Mouse (Mus musculus) thymus, postnatal 14 days (tissue): ENCODE measurements around the gene Ap1g2.

Source experiments
- DNase-seq: peaks from one replicate; pipeline ENCODE4 v3.0.0; 2021

Gene Ap1g2

GRCm38 (mm10) chr14:55113351-55113974, 7.1 kb upstream of the Ap1g2 start:
- DNase-seq: no peak

- DNase-seq: no peak
Measured at GRCm38 (mm10) chr14:55111720-55112119, 5.3 kb upstream of the Ap1g2 start.

GRCm38 (mm10) chr14:55110076-55110475, 3.7 kb upstream of the Ap1g2 start:
- no peak for DNase-seq

GRCm38 (mm10) chr14:55109048-55109873, 2.9 kb upstream of the Ap1g2 start:
- DNase-seq: no peak

- no peak for DNase-seq
Measured at GRCm38 (mm10) chr14:55108202-55108870, 1.9 kb upstream of the Ap1g2 start.

GRCm38 (mm10) chr14:55106990-55107389, 597 bp upstream of the Ap1g2 start:
- no peak for DNase-seq

- DNase-seq: no peak
Measured at GRCm38 (mm10) chr14:55105386-55105785, 1.0 kb downstream of the Ap1g2 start.

- no peak for DNase-seq
Measured at GRCm38 (mm10) chr14:55104365-55104764, 2.0 kb downstream of the Ap1g2 start.

- no peak for DNase-seq
Measured at GRCm38 (mm10) chr14:55102253-55102785, 4.1 kb downstream of the Ap1g2 start.

GRCm38 (mm10) chr14:55101592-55101991, 4.8 kb downstream of the Ap1g2 start:
- DNase-seq: peak; percentile 58

- peak; percentile 68 for DNase-seq
Measured at GRCm38 (mm10) chr14:55098067-55098466, 8.3 kb downstream of the Ap1g2 start.

- no peak for DNase-seq
Measured at GRCm38 (mm10) chr14:55097646-55098045, 8.7 kb downstream of the Ap1g2 start.

GRCm38 (mm10) chr14:55096573-55097087, 9.8 kb downstream of the Ap1g2 start:
- no peak for DNase-seq

- DNase-seq: no peak
Measured at GRCm38 (mm10) chr14:55095671-55096070, 10.7 kb downstream of the Ap1g2 start.

- DNase-seq: no peak
Measured at GRCm38 (mm10) chr14:55095263-55095662, 11.1 kb downstream of the Ap1g2 start.

GRCm38 (mm10) chr14:55094704-55095231, 11.6 kb downstream of the Ap1g2 start, which contains the start of gene Thtpa:
Gene Thtpa (plus strand): TSS chr14:55094784.
- DNase-seq: peak; percentile 70

- no peak for DNase-seq
Measured at GRCm38 (mm10) chr14:55093927-55094326, 12.5 kb downstream of the Ap1g2 start.

- DNase-seq: peak; percentile 94
Measured at GRCm38 (mm10) chr14:55092011-55092577, 14.3 kb downstream of the Ap1g2 start, which contains the start of gene Zfhx2. Gene Zfhx2 (minus strand): TSS chr14:55092324.

- DNase-seq: peak; percentile 38
Measured at GRCm38 (mm10) chr14:55091209-55091865, 15.1 kb downstream of the Ap1g2 start.

- no peak for DNase-seq
Measured at GRCm38 (mm10) chr14:55089199-55089947, 17.0 kb downstream of the Ap1g2 start.

- no peak for DNase-seq
Measured at GRCm38 (mm10) chr14:55086009-55086514, 20.3 kb downstream of the Ap1g2 start.
